In genomic region chr15:78999586-78999985, GRCm38 (mm10) we compare ENCODE assay signal across 21 mouse cellular contexts. TPM values are rescaled to one million over a fixed set of nuclear protein-coding genes. Genes with fewer than 3 reads are reported as not detected.
DNase-seq lines count a peak whose midpoint lies in the region; ATAC-seq lines count a peak whose summit lies in the region.
"Had no signal": no experiment of that assay in that cellular context is flagged by ENCODE, and none has a peak within 500 bp of the region (broad histone marks: within the 10 kb centered on the region; RNA-seq: fewer than 3 reads in every experiment).

No protein-coding gene starts in this region.

- no peak overlapping the region for H3K4me3 ChIP-seq in hindbrain, embryonic 10.5 days
- H3K4me3 ChIP-seq in hindbrain, embryonic 12.5 days: no peak overlapping the region
- H3K4me3 ChIP-seq: embryonic facial prominence, embryonic 12.5 days; hindbrain, embryonic 13.5 days; intestine, embryonic 15.5 days; limb, embryonic 15.5 days; liver, embryonic 15.5 days; midbrain, embryonic 13.5 days; neural tube, embryonic 12.5 days had no signal

- H3K9me3 ChIP-seq in hindbrain, embryonic 10.5 days: no peaks in the 10 kb centered on the region
- no peaks in the 10 kb centered on the region for H3K9me3 ChIP-seq in hindbrain, embryonic 12.5 days (replicated peaks)
- H3K9me3 ChIP-seq: embryonic facial prominence, embryonic 12.5 days; G1E; hindbrain, embryonic 13.5 days; intestine, embryonic 15.5 days; limb, embryonic 15.5 days; liver, embryonic 15.5 days; midbrain, embryonic 13.5 days; neural tube, embryonic 12.5 days had no signal

- ATAC-seq in hindbrain, embryonic 12.5 days (ENCODE audit: low FRiP score): no peak
- ATAC-seq: activated CD4-positive, CD25-positive, alpha-beta regulatory T cell, adult 4 months; forebrain, embryonic 16.5 days; intestine, embryonic 15.5 days; lung, postnatal 0 days; midbrain, embryonic 13.5 days had no signal

- no peak overlapping the region for H3K4me2 ChIP-seq in hindbrain, embryonic 12.5 days (replicated peaks)
- H3K4me2 ChIP-seq: embryonic facial prominence, embryonic 12.5 days; hindbrain, embryonic 13.5 days; intestine, embryonic 15.5 days; limb, embryonic 15.5 days; liver, embryonic 15.5 days; midbrain, embryonic 13.5 days; neural tube, embryonic 12.5 days had no signal

- no peak for DNase-seq in hindbrain, embryonic 10.5 days (ENCODE audit: low spot score)
- peak; percentile 37 for DNase-seq in thymus, postnatal 14 days
- DNase-seq in thymus, postnatal 0 days (ENCODE audit: low spot score): no peak
- DNase-seq in cerebellum, postnatal 25 days: peak; percentile 59 to 61
- no peak for DNase-seq in urinary bladder, postnatal 10 days (ENCODE audit: low spot score)
- no peak for DNase-seq in gastrocnemius, adult 8-10 months (ENCODE audit: low spot score in 2 of 2)
- DNase-seq: adrenal gland, postnatal 10 days had no signal

- 88% methylated on average over 11 of the region's 11 CpGs for WGBS in hindbrain, embryonic 10.5 days
- WGBS in hindbrain, embryonic 12.5 days: 84% methylated on average over 11 of the region's 11 CpGs

- H3K9ac ChIP-seq in hindbrain, embryonic 12.5 days: no peak overlapping the region
- H3K9ac ChIP-seq: embryonic facial prominence, embryonic 12.5 days; hindbrain, embryonic 13.5 days; intestine, embryonic 15.5 days; limb, embryonic 15.5 days; liver, embryonic 15.5 days; midbrain, embryonic 13.5 days; neural tube, embryonic 12.5 days had no signal

- peaks cover 25% of the 10 kb centered on the region for H3K4me1 ChIP-seq in hindbrain, embryonic 10.5 days (replicated peaks)
- no peaks in the 10 kb centered on the region for H3K4me1 ChIP-seq in hindbrain, embryonic 12.5 days
- H3K4me1 ChIP-seq: hindbrain, embryonic 13.5 days; intestine, embryonic 15.5 days; midbrain, embryonic 13.5 days; neural tube, embryonic 12.5 days had no signal

- H3K27ac ChIP-seq in hindbrain, embryonic 10.5 days: 0 out of 2 replicates have a peak overlapping the region, but pooled peaks have one; percentile 57
- H3K27ac ChIP-seq in hindbrain, embryonic 12.5 days: no peak overlapping the region
- H3K27ac ChIP-seq: hindbrain, embryonic 13.5 days; intestine, embryonic 15.5 days; limb, embryonic 15.5 days; liver, embryonic 15.5 days; midbrain, embryonic 13.5 days; neural tube, embryonic 12.5 days had no signal

- H3K27me3 ChIP-seq in hindbrain, embryonic 10.5 days (ENCODE audit: insufficient read depth, poor library complexity, severe bottlenecking): no peaks in the 10 kb centered on the region
- H3K27me3 ChIP-seq in hindbrain, embryonic 12.5 days: no peaks in the 10 kb centered on the region
- H3K27me3 ChIP-seq: embryonic facial prominence, embryonic 12.5 days; hindbrain, embryonic 13.5 days; intestine, embryonic 15.5 days; limb, embryonic 15.5 days; liver, embryonic 15.5 days; midbrain, embryonic 13.5 days; neural tube, embryonic 12.5 days had no signal

- peaks cover 97% of the 10 kb centered on the region for H3K36me3 ChIP-seq in hindbrain, embryonic 10.5 days
- H3K36me3 ChIP-seq in hindbrain, embryonic 12.5 days: peaks cover 81% of the 10 kb centered on the region

RNA-seq across cellular contexts. Expression of gene H1f0, which starts 28.7 kb away (rescaled TPM):
- 447 and 561 TPM in 2 replicates for polyA plus RNA-seq in hindbrain, embryonic 10.5 days (2016; fragmentation: Nextera tagmentation; extraction: Ambion mirVana)
- polyA plus RNA-seq in hindbrain, embryonic 12.5 days (2016; fragmentation: Nextera tagmentation; extraction: Ambion mirVana): 456 and 488 TPM in 2 replicates
- 303 and 311 TPM in 2 replicates for polyA plus RNA-seq in thymus, postnatal 0 days (2015; fragmentation: Nextera tagmentation; extraction: Ambion mirVana)
- 100 to 1,000 TPM in 1 of 4 experiments, 10 to 100 TPM in 3; 84.7 to 103 (median 92.1) TPM for total RNA-seq in gastrocnemius, adult 8-10 months (2022)

RNA-seq across cellular contexts. Expression of gene Galr3, which starts 42.1 kb away (rescaled TPM):
- polyA plus RNA-seq in hindbrain, embryonic 10.5 days (2016; fragmentation: Nextera tagmentation; extraction: Ambion mirVana): not detected in 2 replicates
- not detected in 2 replicates for polyA plus RNA-seq in hindbrain, embryonic 12.5 days (2016; fragmentation: Nextera tagmentation; extraction: Ambion mirVana)
- polyA plus RNA-seq in thymus, postnatal 0 days (2015; fragmentation: Nextera tagmentation; extraction: Ambion mirVana): 0.14 and 0.21 TPM in 2 replicates
- not detected for total RNA-seq in gastrocnemius, adult 8-10 months (2022)
- total RNA-seq: G1E; gastrocnemius, postnatal 4 days had no signal
- polyA plus RNA-seq: activated CD4-positive, CD25-positive, alpha-beta regulatory T cell, adult 4 months; embryonic facial prominence, embryonic 12.5 days; forebrain, embryonic 16.5 days; G1E; heart, embryonic 16.5 days; hindbrain, embryonic 13.5 days; midbrain, embryonic 13.5 days; neural tube, embryonic 12.5 days had no signal

RNA-seq across cellular contexts. Expression of gene Triobp, which starts 52.1 kb away (rescaled TPM):
- 45.8 and 48.0 TPM in 2 replicates for polyA plus RNA-seq in hindbrain, embryonic 10.5 days (2016; fragmentation: Nextera tagmentation; extraction: Ambion mirVana)
- polyA plus RNA-seq in hindbrain, embryonic 12.5 days (2016; fragmentation: Nextera tagmentation; extraction: Ambion mirVana): 44.7 and 52.4 TPM in 2 replicates
- polyA plus RNA-seq in thymus, postnatal 0 days (2015; fragmentation: Nextera tagmentation; extraction: Ambion mirVana): 16.3 and 18.0 TPM in 2 replicates
- 10 to 100 TPM; 38.3 to 69.6 (median 41.9) TPM for total RNA-seq in gastrocnemius, adult 8-10 months (2022)

Comparison
In these comparisons a context has a peak if more than half of its experiments do, and no peak if none do; other contexts are left out.
1. DNase-seq: peak in thymus, postnatal 14 days (single experiment) and cerebellum, postnatal 25 days (2 of 2); none in hindbrain, embryonic 10.5 days (single experiment), thymus, postnatal 0 days (single experiment), urinary bladder, postnatal 10 days (single experiment) and gastrocnemius, adult 8-10 months (0 of 2).